Mouse (Mus musculus): Measurements from ENCODE around the gene Dstyk.

The Dstyk gene

DNA sequence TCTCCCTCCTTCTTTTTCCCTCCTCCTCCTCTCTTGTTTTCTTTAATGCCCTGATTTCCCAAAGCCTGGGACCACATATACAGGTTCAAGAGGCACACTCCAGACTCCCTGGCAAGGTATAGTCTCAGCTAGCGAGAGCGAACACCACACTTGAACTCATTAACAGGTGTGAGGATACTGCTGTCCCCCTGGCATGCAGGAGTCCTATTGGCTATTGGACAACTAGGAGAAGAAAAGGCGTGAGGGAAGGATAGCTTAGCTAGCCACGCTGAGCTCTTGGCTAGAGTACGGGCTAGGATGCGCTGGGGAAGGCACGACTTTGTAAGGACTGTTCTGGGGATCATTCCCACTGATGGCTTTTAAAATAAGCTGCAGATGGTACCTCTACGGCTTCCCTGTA lies 94.8 kb downstream of the Dstyk start:
- DNase-seq (ENCODE audit: low spot score) = no peak

DNA sequence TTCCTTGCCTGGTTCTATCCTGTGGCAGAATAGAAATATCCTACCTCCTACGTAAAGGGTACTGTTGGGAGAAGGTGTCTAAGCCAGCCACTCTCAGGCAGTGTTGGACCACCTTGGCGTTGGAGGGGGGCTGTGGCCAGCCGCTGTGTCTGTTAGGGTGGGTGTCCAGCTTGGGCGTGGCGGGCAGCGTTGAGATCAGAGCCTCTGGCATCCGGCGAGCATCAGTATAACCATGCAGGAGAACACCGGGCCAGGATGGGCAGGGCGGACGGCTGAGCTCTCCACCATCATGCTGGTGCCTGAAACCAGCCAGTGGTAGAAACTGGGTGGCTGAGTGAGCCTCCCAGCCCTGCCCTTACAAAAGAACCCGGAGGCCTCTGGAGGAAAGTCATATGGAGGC lies 98.0 kb downstream of the Dstyk start:
- DNase-seq (ENCODE audit: low spot score) = no peak

All from embryo, embryonic 10 days (tissue).